Mouse (Mus musculus) lung, adult 2 months (tissue): ENCODE data around the gene Prkag1.
A peak's percentile ranks its signal among the peaks of the same experiment; 100 is the strongest.

Source experiments
- CTCF ChIP-seq: fragments of 200-500 bp; IDR thresholded peaks from 2 replicates; pipeline ENCODE4 v1.5.1; 2011; ENCODE audit warnings: mild to moderate bottlenecking, low read length, control low read depth; ENCODE audit not compliant: insufficient read depth
- POLR2A ChIP-seq: fragments of 200-500 bp; IDR thresholded peaks from 2 replicates; pipeline ENCODE4 v1.6.1; 2011; ENCODE audit warnings: low read depth, mild to moderate bottlenecking, control low read depth, low read length, borderline replicate concordance; ENCODE audit errors: extremely low read depth

- TF ChIP-seq POLR2A (no peak), CTCF (peak; percentile 63)
Observed at GRCm38 (mm10) chr15:98804054-98804453, 27.3 kb downstream of the Prkag1 start.
